Mouse (Mus musculus) cerebellum, adult 8-10 months (tissue): ENCODE results near the gene Mmp23.

ENCODE experiments used
- DNase-seq: peaks from one replicate; pipeline ENCODE4 v3.0.0; 2022

Mmp23 gene

DNA sequence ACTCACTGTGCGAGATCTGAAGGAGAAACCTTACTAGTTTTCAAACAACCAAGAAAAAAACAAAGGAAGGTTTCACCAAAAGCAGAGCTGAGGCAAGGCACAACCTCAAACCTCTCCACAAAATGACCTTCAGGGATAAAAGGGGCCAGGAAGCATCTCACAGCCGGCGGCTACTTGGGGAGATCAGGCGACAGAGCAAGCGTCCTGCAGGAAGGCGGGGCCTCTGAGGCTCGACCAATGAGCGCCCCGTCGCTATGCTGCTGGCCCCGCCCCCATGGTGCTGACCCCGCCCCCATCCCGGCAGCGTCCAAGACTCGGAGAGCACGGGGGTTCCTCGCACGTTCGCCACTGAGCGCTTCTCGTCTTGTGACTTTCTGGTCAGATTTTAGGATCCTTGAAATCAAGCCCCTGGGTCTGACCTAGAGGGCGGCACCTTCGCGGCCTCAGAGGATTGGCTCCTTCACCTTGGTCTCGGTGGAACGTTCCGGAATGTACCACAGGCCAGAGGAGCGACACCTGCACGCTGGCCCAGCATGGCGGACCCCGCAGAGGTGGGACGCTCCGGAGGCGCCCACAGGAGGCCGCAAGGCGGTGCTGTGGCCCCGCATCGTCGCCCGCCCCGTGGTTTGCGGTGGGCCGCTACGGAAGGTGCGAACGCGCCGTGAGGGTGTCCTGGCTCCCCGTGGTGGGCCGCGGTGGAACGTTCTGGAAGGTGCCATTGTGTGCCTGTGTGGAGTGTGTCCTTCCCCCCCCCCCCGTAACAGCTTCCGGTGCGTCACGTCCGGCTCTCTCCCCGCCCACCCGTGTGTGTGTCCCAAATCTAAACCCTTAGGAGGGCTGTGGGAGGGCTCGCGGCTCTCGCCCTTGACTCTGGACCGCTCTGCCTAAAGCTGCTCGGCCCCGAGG lies 51.8 kb downstream of the Mmp23 start, which contains the start of gene Slc35e2:
Gene Slc35e2 (plus strand): TSS at position 326 of the 906 bp plus-strand sequence.
- peak; percentile 96 for DNase-seq
